Mouse (Mus musculus) T-helper 2 cell (primary cell): ENCODE measurements around the gene Dcun1d1.

Source experiments
- in situ Hi-C: fragments of 300-600 bp; cut with MboI, MseI; formaldehyde crosslinking; loops from one replicate; pipeline ENCODE4 v1.15.1; 2025; ENCODE audit warnings: high pct_unique_total_duplicates

The Dcun1d1 gene

DNA sequence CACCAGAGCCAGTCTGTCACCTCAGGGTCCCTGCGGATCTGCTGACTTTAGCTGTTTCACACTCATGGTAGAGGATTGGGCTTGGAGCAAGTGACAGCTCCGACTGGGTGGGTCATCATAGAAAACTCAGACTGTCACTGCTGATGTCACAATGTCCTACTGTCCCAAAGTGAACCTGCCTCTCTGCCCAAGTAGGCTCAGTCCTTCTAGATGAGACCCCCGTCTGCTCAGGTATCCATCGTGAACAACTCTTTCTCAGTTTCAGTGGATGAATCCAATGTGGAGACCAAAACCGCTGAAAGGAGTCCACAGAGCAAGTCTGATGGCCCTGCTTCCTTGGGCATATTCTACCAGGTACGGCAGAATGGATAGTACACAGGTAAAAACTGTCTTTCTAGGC lies at the start of gene Dcun1d1:
Gene Dcun1d1 (minus strand): TSS at position 101 of the 400 bp plus-strand sequence.
- in situ Hi-C loops, result no loop called here

DNA sequence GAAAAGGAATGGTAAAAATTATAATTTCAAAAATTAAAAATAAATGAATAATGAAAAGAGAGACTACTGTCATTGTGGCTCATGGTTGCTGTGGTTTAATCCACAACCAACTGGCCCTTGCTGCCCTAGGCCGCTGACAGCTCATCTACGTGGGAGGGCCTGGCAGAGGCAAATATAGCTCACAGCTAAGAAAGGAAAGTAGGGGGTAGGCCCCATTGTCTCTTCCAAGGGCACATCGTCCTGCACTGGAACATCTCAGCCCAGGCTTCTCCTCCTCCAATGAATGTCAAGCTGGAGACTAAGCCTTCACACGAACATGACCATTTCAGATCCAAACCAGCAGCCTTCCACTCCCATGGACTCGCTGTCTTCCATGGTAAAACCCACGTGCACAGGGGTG lies 49.0 kb upstream of the Dcun1d1 start:
- in situ Hi-C loops, result no loop called here

DNA sequence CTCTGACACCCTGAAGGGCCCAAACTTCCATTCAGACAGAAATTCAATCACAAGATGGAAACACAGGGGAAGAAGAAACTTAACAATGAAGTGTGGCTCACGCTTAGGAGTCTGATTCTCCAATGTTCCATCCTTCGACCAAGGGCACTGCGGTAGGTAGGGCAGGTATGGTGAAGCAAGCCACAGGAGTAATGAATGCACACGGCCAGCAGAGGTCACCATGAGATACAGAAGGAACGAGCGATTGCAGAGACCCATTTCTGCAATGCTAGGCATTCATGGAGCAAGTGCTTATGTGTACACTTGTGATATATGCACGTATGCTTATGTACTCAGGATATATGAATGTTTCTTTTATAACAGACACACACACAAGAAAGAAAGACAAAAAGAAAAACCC lies 36.3 kb upstream of the Dcun1d1 start:
- in situ Hi-C loops, result no loop called here

DNA sequence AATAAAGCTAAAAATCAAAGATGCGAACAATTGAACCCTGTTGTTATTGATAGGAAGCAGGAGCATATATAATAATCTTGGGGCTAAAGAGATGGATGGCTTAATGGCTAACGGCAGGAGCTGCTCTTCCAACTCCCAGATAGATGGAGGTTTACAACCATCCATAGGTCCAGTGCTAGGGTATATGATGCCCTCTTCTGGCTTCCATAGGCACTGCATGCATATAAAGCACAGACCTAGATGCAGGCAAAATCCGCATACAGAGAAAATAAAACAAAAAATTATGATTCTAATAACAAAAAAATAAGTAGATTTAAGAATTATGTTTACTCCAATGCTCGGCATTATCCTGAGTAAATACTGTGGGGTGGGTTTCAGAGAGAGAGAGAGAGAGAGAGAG lies 35.7 kb upstream of the Dcun1d1 start:
- in situ Hi-C loops, result no loop called here

DNA sequence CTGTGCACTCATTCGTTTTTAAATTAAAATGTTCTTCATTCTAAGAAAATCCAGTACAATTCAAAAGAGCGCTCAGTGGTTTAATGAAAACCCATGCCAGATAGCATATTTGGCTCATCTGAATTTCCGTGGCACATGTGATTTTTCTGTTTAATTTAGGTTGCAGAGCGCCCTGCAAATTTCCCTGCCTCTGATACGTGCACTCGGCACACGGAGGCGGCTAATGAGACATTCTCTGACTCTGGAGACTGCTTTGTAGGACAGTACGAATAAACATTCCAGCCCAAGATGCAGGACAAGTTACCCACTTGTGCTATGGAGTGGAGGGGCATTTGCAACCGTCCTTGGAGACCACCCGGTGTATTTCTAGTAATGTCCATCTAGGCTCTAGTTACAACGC lies 33.9 kb upstream of the Dcun1d1 start:
- in situ Hi-C loops, result no loop called here

DNA sequence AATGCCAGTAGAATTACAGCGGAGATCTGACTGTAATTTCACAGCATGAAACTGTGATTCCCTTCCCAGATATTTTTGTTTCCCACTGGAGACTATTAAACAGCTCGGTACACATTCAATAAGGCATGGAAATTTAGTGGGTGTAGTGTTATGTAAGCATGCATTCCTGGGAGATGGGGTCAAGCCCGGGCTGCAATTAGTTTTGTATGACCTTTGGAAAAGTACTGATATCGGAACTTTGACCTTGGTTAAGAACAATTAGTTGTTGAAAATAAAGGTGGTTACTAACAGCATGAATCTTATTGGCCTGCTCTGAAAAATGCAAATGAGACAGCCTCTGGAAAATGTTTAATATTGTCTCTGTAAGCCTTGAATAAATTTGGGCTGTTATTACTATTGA lies 33.2 kb upstream of the Dcun1d1 start:
- in situ Hi-C loops, result no loop called here

DNA sequence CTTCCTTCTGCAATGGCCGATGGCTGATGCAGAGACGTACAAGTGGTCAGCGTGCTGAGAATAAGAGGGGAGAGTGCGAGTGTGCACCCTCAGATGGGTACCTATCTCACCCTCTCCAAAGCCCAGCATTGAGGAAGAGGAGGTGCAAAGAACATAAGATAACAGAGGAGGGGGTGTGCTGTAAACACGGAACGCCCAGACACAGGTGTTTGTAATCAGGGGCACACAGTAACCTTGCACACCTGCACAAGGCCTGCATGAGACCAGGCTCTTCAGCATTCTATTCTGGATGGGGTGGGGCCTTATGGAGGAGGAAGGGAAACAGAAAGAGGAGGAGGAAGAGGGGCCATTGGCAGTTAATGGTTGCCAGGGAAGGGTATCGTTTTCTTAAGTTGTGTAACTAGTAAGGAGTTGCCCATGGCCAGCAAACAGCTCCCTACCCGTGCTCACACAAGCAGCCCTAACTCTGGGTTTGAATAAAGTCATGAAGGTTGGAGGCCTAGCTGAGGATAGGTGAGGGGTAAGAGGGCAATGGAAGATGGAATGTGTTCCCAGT lies 30.2 kb upstream of the Dcun1d1 start:
- in situ Hi-C loops, result no loop called here

GRCm38 (mm10) chr3:35966493-35966892 lies 29.2 kb upstream of the Dcun1d1 start:
- in situ Hi-C loops, result no loop called here

DNA sequence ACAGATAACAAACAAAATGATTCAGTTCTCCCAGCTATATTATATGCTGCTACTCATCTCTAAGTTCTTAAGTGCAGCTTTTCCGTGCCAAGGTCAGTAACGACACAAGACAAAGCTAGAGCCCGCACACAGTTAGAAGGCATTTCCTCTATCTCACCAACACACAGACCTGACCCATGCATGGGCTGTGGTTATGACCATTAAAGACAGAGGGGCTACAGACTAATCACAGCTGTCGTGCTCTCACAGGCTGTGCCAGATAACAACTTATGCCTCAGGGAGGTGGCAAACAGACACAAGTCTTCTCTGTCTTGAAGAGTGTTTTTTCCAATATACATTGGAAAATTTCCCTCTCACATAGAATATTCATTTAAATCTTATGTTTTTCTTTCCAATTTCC lies 27.7 kb upstream of the Dcun1d1 start:
- in situ Hi-C loops, result no loop called here

DNA sequence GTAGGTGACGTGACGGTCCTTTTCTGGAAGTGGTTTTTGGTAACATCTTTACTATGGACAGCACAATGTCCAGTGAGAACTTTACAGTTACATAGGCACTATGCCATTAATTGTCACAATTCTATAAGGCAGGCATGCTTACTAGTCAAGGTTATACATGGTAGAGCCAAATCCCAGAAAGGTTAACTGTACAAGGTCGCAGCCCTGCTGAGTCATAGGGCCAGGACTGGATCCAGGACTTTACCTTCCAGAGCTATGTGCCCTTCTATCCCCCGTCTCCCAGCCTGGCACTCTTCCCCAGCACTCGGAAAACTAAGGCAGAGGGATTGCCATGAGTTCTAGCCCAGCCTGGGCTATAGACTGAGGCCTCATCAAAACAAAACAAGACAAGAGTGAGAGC lies 26.7 kb upstream of the Dcun1d1 start:
- in situ Hi-C loops, result no loop called here

GRCm38 (mm10) chr3:35963401-35963800 lies 26.2 kb upstream of the Dcun1d1 start:
- in situ Hi-C loops, result no loop called here

GRCm38 (mm10) chr3:35962967-35963366 lies 25.7 kb upstream of the Dcun1d1 start:
- in situ Hi-C loops, result no loop called here

DNA sequence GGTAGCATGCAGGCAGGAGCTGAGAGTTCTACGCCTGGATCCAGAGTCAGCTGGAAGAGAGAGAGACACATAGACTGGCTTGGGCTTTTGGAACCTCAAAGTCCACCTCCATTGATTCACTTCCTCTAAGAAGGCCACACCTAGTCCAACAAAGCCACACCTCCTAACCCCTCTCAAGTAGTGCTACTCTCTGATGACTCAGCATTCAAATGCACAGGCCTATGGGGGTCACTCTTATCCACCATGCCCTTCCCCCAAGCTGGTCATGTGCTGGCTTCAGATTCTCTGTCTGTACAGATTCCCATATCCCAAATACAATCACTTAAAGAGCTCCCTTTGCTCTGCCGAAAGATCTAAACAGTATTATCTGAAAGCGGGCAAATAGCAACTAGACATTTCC lies 20.0 kb upstream of the Dcun1d1 start:
- in situ Hi-C loops, result no loop called here

GRCm38 (mm10) chr3:35954901-35955575 lies 17.8 kb upstream of the Dcun1d1 start:
- in situ Hi-C loops, result no loop called here

- in situ Hi-C loops, result no loop called here
Observed at GRCm38 (mm10) chr3:35953816-35954215, 16.6 kb upstream of the Dcun1d1 start.

GRCm38 (mm10) chr3:35953184-35953583 lies 15.9 kb upstream of the Dcun1d1 start:
- in situ Hi-C loops, result no loop called here

GRCm38 (mm10) chr3:35948197-35948596 lies 11.0 kb upstream of the Dcun1d1 start:
- in situ Hi-C loops, result no loop called here

DNA sequence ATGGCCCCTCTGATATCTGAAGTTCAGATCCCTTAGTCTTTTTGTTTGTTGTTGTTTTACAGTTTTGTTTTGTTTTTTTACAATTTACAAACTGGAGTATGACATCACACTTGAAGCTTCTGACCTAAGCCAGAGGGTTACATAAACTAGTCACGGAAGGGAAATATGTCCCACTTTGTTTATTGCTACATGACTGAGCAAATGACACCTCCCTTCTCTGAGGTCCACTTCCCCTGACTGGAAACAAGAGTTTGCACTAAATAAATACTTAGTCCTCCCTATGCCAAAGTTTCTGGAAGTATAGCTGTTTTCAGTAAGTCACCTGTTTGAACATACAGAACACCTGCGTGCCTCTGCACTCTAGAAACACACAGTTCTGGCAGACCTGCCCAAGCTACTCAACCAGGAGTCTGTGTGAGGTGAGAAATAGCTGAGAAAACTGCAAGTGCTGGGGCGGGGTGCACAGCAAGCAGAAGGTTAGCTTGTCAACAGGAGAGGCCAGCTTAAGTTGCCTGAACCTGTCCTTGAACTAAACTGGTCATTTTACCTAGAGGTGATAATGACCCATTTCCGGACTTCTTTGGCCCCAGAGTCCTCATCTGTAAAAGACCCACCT lies 3.4 kb upstream of the Dcun1d1 start:
- in situ Hi-C loops, result no loop called here

GRCm38 (mm10) chr3:35940047-35940446 lies 2.8 kb upstream of the Dcun1d1 start:
- in situ Hi-C loops, result no loop called here

GRCm38 (mm10) chr3:35933405-35933777 lies 3.9 kb downstream of the Dcun1d1 start:
- in situ Hi-C loops, result no loop called here

GRCm38 (mm10) chr3:35932735-35933404 lies 4.4 kb downstream of the Dcun1d1 start:
- in situ Hi-C loops, result no loop called here

DNA sequence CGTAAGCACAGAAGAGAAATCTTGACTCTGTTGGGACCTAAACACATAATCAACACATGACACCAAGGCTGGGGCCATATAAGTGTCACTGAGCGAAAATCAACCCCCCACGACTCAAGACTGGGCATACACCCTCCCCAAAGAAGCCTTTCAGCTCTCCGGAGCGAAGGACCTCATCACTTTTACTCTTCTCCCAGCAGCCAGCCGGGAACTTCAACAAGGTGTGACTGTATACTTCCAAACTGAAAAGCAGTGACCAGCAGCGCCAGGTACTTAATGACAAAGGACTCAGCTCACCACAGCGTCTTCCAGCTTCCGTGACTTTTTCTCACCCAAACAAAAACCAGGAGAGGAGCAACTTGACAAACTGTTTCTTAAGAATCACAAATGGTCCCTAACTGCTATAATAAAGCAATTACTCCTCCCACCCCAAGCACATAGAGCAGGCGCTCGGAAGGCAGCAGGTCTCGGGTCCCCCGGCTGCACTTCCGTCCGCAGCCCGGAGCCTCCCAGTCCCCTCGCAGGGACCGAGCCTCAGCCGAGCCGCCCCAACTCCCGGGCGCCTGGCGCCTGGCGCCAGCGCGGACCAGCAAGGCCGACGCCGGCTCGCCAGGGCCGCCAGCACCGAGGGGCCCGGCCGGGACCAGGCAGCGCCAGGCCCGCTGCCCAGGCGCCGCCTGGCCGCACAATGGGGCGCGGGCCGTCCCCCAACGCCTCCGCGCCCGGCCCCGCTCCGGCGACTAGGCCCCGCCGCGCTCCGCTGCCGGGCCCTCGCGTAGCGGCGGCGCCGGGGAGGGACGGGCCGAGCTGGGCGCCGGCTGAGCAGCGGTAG lies 5.1 kb downstream of the Dcun1d1 start:
- in situ Hi-C loops, result no loop called here
